ENCODE assay signal across 8 mouse cellular contexts in the genomic region with DNA sequence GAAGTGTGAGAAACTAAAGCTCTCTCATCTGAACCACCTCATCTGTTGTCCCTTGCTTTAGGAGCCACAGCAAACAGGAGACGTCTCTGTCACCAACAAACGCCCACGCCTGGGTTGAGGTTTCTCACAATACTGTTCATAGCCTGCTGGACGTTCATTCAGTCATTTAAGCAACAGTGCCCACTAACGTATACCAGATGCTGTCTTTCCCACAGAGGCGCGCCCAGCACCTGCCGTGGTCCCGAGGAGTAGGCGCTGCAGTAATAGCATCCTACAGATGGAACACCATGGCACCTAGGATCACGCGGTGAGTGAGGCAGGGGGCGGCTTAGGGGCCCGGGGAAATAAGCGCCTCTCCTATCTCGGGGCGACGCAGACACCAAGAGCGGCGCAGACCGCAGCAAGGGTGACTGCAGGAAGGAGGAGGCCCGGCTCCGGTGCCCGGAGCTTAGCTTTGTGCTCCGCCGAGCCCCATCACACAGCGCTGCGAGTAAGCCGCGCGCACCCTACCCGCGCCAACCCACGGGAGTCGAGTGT. TPM values are rescaled to one million over a fixed set of nuclear protein-coding genes. Genes with fewer than 3 reads are reported as not detected.
A peak's percentile ranks its signal among the peaks of the same experiment; 100 is the strongest.
DNase-seq lines count a peak whose midpoint lies in the region; ATAC-seq and TF ChIP-seq lines count a peak whose summit lies in the region.

No protein-coding gene starts in this region.

- intact Hi-C loops in heart, adult 2 months (cut with DNase I): loop anchor here (1.0 kb wide), 1 partner anchor 40 kb away; a partner anchor contains a TSS

- WGBS in heart, adult 2 months: 1% methylated on average over 35 of the region's 35 CpGs
- under 1% methylated on average over 35 of the region's 35 CpGs for WGBS in embryonic facial prominence, embryonic 13.5 days
- WGBS in intestine, embryonic 14.5 days: under 1% methylated on average over 35 of the region's 35 CpGs
- WGBS in stomach, embryonic 16.5 days: under 1% methylated on average over 35 of the region's 35 CpGs

- no peaks in the 10 kb centered on the region for H3K27me3 ChIP-seq in heart, adult 2 months (ENCODE audit: control insufficient read depth, insufficient read depth, low read length)
- no peaks in the 10 kb centered on the region for H3K27me3 ChIP-seq in embryonic facial prominence, embryonic 13.5 days
- no peaks in the 10 kb centered on the region for H3K27me3 ChIP-seq in intestine, embryonic 14.5 days (replicated peaks; ENCODE audit: control insufficient read depth, insufficient read depth, low read length)
- H3K27me3 ChIP-seq in megakaryocyte, embryonic 14.5 days (replicated peaks): no peaks in the 10 kb centered on the region
- no peaks in the 10 kb centered on the region for H3K27me3 ChIP-seq in stomach, embryonic 16.5 days (ENCODE audit: control insufficient read depth, insufficient read depth, low read length)

- H3K4me2 ChIP-seq in embryonic facial prominence, embryonic 13.5 days: peak overlapping the region; percentile 87
- H3K4me2 ChIP-seq in intestine, embryonic 14.5 days (ENCODE audit: low read length): peak overlapping the region; percentile 83
- peak overlapping the region; percentile 76 for H3K4me2 ChIP-seq in stomach, embryonic 16.5 days (ENCODE audit: low read depth, low read length)

- peak overlapping the region; percentile 83 for H3K27ac ChIP-seq in heart, adult 2 months
- H3K27ac ChIP-seq in embryonic facial prominence, embryonic 13.5 days: peak overlapping the region; percentile 71
- no peak overlapping the region for H3K27ac ChIP-seq in intestine, embryonic 14.5 days (ENCODE audit: low read depth)
- H3K27ac ChIP-seq in stomach, embryonic 16.5 days (ENCODE audit: low read length): peak overlapping the region; percentile 41

- no peaks in the 10 kb centered on the region for H3K36me3 ChIP-seq in heart, adult 2 months (ENCODE audit: control insufficient read depth, insufficient read depth, low read length)
- H3K36me3 ChIP-seq in embryonic facial prominence, embryonic 13.5 days: peaks cover 31% of the 10 kb centered on the region
- peaks cover 40% of the 10 kb centered on the region for H3K36me3 ChIP-seq in intestine, embryonic 14.5 days (ENCODE audit: control insufficient read depth, insufficient read depth, low read length)
- H3K36me3 ChIP-seq in megakaryocyte, embryonic 14.5 days (replicated peaks; ENCODE audit: low read length): peaks cover 57% of the 10 kb centered on the region
- no peaks in the 10 kb centered on the region for H3K36me3 ChIP-seq in stomach, embryonic 16.5 days (ENCODE audit: control insufficient read depth, insufficient read depth, low read length)

- H3K9me3 ChIP-seq in embryonic facial prominence, embryonic 13.5 days: no peaks in the 10 kb centered on the region
- H3K9me3 ChIP-seq in intestine, embryonic 14.5 days (ENCODE audit: control insufficient read depth, low read length): no peaks in the 10 kb centered on the region
- no peaks in the 10 kb centered on the region for H3K9me3 ChIP-seq in megakaryocyte, embryonic 14.5 days
- no peaks in the 10 kb centered on the region for H3K9me3 ChIP-seq in stomach, embryonic 16.5 days (replicated peaks; ENCODE audit: control insufficient read depth, low read length)

- H3K4me3 ChIP-seq in heart, adult 2 months: peak overlapping the region; percentile 78
- peak overlapping the region; percentile 89 for H3K4me3 ChIP-seq in embryonic facial prominence, embryonic 13.5 days
- peak overlapping the region; percentile 60 for H3K4me3 ChIP-seq in intestine, embryonic 14.5 days (ENCODE audit: low read depth, low read length)
- H3K4me3 ChIP-seq in megakaryocyte, embryonic 14.5 days (replicated peaks): peak overlapping the region; percentile 92
- peak overlapping the region; percentile 85 for H3K4me3 ChIP-seq in stomach, embryonic 16.5 days (replicated peaks; ENCODE audit: low read length)

- no peak for TF ChIP-seq EP300 in heart, adult 2 months (IDR thresholded peaks at IDR 0.05; ENCODE audit: insufficient read depth, low read depth, low read length)

- 0 out of 2 replicates have a peak, but pooled peaks cover 1% of the 10 kb centered on the region for H3K79me2 ChIP-seq in heart, adult 2 months (replicated peaks; ENCODE audit: control insufficient read depth, insufficient read depth, low read length)

- peaks cover 4% of the 10 kb centered on the region for H3K4me1 ChIP-seq in heart, adult 2 months (ENCODE audit: control insufficient read depth, insufficient read depth, low read length)
- peaks cover 27% of the 10 kb centered on the region for H3K4me1 ChIP-seq in embryonic facial prominence, embryonic 13.5 days
- H3K4me1 ChIP-seq in intestine, embryonic 14.5 days (replicated peaks; ENCODE audit: control insufficient read depth, insufficient read depth, low read length): peaks cover 15% of the 10 kb centered on the region
- H3K4me1 ChIP-seq in megakaryocyte, embryonic 14.5 days: peaks cover 53% of the 10 kb centered on the region
- H3K4me1 ChIP-seq in stomach, embryonic 16.5 days (ENCODE audit: control insufficient read depth, insufficient read depth, low read length): peaks cover 17% of the 10 kb centered on the region

- DNase-seq in heart, adult 2 months: no peak
- no peak for DNase-seq in heart, postnatal 4 days
- DNase-seq in intestine, embryonic 14.5 days (ENCODE audit: low spot score): no peak
- no peak for DNase-seq in cerebellum, adult 11 months

- ATAC-seq in CD4-positive, CD25-positive, alpha-beta regulatory T cell, adult 4 months: peak; percentile 75
- ATAC-seq in embryonic facial prominence, embryonic 13.5 days (ENCODE audit: insufficient number of reproducible peaks, insufficient read depth, low FRiP score, low TSS enrichment, low read depth): peak; percentile 50
- no peak; the same call in none of the 2 replicates for ATAC-seq in intestine, embryonic 14.5 days (replicated peaks; ENCODE audit: low FRiP score, low TSS enrichment, low read depth)
- peak; percentile 34; the same call in 1 of the 2 replicates for ATAC-seq in stomach, embryonic 16.5 days (ENCODE audit: insufficient read depth, low FRiP score)

- no peak for TF ChIP-seq POLR2A in heart, adult 2 months (IDR thresholded peaks at IDR 0.05; ENCODE audit: insufficient read depth, low read depth, low read length)

- TF ChIP-seq CTCF in heart, adult 2 months (IDR thresholded peaks at IDR 0.05): no peak

- H3K9ac ChIP-seq in heart, adult 2 months (ENCODE audit: low read depth, low read length): peak overlapping the region; percentile 91
- peak overlapping the region; percentile 90 for H3K9ac ChIP-seq in embryonic facial prominence, embryonic 13.5 days
- H3K9ac ChIP-seq in intestine, embryonic 14.5 days (ENCODE audit: low read length): peak overlapping the region; percentile 63
- H3K9ac ChIP-seq in stomach, embryonic 16.5 days (ENCODE audit: low read length): peak overlapping the region; percentile 83

RNA-seq across cellular contexts. Expression of a gene that starts 0.4 kb away (rescaled TPM):
- total RNA-seq in heart, adult 2 months (2021): 1 to 10 TPM; 3.7 to 4.1 TPM
- 4.3 and 5.2 TPM in 2 replicates for polyA plus RNA-seq in heart, adult 2 months (2012; rRNA removed)
- 1 to 10 TPM; 8.0 to 8.2 TPM for total RNA-seq in heart, postnatal 4 days (2021)
- 10 to 100 TPM; 12.3 to 28.2 TPM for polyA plus RNA-seq in CD4-positive, CD25-positive, alpha-beta regulatory T cell, adult 4 months (2017; shearing (Covaris generic))
- 16.3 and 16.9 TPM in 2 replicates for polyA plus RNA-seq in embryonic facial prominence, embryonic 13.5 days (2015; fragmentation: Nextera tagmentation; extraction: Ambion mirVana)
- 10.5 and 12.4 TPM in 2 replicates for polyA plus RNA-seq in intestine, embryonic 14.5 days (2014; fragmentation: Nextera tagmentation; extraction: Ambion mirVana)
- 2.6 and 4.1 TPM in 2 replicates for polyA plus RNA-seq in megakaryocyte, embryonic 14.5 days (2012; ENCODE audit: insufficient read depth, low replicate concordance)
- polyA plus RNA-seq in stomach, embryonic 16.5 days (2015; fragmentation: Nextera tagmentation; extraction: Ambion mirVana): 10.5 and 11.4 TPM in 2 replicates

RNA-seq across cellular contexts. Expression of a gene that starts 0.4 kb away (rescaled TPM):
- total RNA-seq in heart, adult 2 months (2021): 10 to 100 TPM; 16.8 to 20.5 TPM
- polyA plus RNA-seq in heart, adult 2 months (2012; rRNA removed): 5.4 and 7.4 TPM in 2 replicates
- 10 to 100 TPM; 18.5 to 20.0 TPM for total RNA-seq in heart, postnatal 4 days (2021)
- polyA plus RNA-seq in CD4-positive, CD25-positive, alpha-beta regulatory T cell, adult 4 months (2017; shearing (Covaris generic)): 10 to 100 TPM; 29.2 to 41.5 TPM
- polyA plus RNA-seq in embryonic facial prominence, embryonic 13.5 days (2015; fragmentation: Nextera tagmentation; extraction: Ambion mirVana): 103 and 133 TPM in 2 replicates
- 100 and 111 TPM in 2 replicates for polyA plus RNA-seq in intestine, embryonic 14.5 days (2014; fragmentation: Nextera tagmentation; extraction: Ambion mirVana)
- polyA plus RNA-seq in megakaryocyte, embryonic 14.5 days (2012; ENCODE audit: insufficient read depth, low replicate concordance): 5.5 and 113 TPM in 2 replicates
- 68.1 and 78.5 TPM in 2 replicates for polyA plus RNA-seq in stomach, embryonic 16.5 days (2015; fragmentation: Nextera tagmentation; extraction: Ambion mirVana)

RNA-seq across cellular contexts. Expression of a gene that starts 40.1 kb away (rescaled TPM):
- 10 to 100 TPM; 11.7 to 12.2 TPM for total RNA-seq in heart, adult 2 months (2021)
- 16.5 and 24.0 TPM in 2 replicates for polyA plus RNA-seq in heart, adult 2 months (2012; rRNA removed)
- 10 to 100 TPM; 23.8 to 26.3 TPM for total RNA-seq in heart, postnatal 4 days (2021)
- polyA plus RNA-seq in CD4-positive, CD25-positive, alpha-beta regulatory T cell, adult 4 months (2017; shearing (Covaris generic)): 10 to 100 TPM; 88.0 to 91.9 TPM
- polyA plus RNA-seq in embryonic facial prominence, embryonic 13.5 days (2015; fragmentation: Nextera tagmentation; extraction: Ambion mirVana): 65.7 and 71.6 TPM in 2 replicates
- 78.2 and 79.0 TPM in 2 replicates for polyA plus RNA-seq in intestine, embryonic 14.5 days (2014; fragmentation: Nextera tagmentation; extraction: Ambion mirVana)
- 11.3 and 61.4 TPM in 2 replicates for polyA plus RNA-seq in megakaryocyte, embryonic 14.5 days (2012; ENCODE audit: insufficient read depth, low replicate concordance)
- 66.2 and 69.0 TPM in 2 replicates for polyA plus RNA-seq in stomach, embryonic 16.5 days (2015; fragmentation: Nextera tagmentation; extraction: Ambion mirVana)

RNA-seq across cellular contexts. Expression of a gene that starts 55.9 kb away (rescaled TPM):
- under 1 TPM; 0.57 to 0.82 TPM for total RNA-seq in heart, adult 2 months (2021)
- polyA plus RNA-seq in heart, adult 2 months (2012; rRNA removed): 2.9 and 4.3 TPM in 2 replicates
- under 1 TPM; 0.36 TPM for total RNA-seq in heart, postnatal 4 days (2021)
- polyA plus RNA-seq in CD4-positive, CD25-positive, alpha-beta regulatory T cell, adult 4 months (2017; shearing (Covaris generic)): not detected
- polyA plus RNA-seq in embryonic facial prominence, embryonic 13.5 days (2015; fragmentation: Nextera tagmentation; extraction: Ambion mirVana): not detected in 2 replicates
- not detected in 2 replicates for polyA plus RNA-seq in intestine, embryonic 14.5 days (2014; fragmentation: Nextera tagmentation; extraction: Ambion mirVana)
- polyA plus RNA-seq in megakaryocyte, embryonic 14.5 days (2012; ENCODE audit: insufficient read depth, low replicate concordance): 0.21 TPM in 1 of 2 replicates, not detected in the other
- not detected in 2 replicates for polyA plus RNA-seq in stomach, embryonic 16.5 days (2015; fragmentation: Nextera tagmentation; extraction: Ambion mirVana)
